Mouse (Mus musculus) bone marrow macrophage, adult 2 months (primary cell): ENCODE results near the gene Cabp4.

ENCODE experiments used
- CTCF ChIP-seq: IDR thresholded peaks from 2 replicates; pipeline ENCODE4 v1.5.1; 2012; ENCODE audit warnings: low read depth, mild to moderate bottlenecking, low read length, moderate library complexity
- POLR2A ChIP-seq: IDR thresholded peaks from 2 replicates; pipeline ENCODE4 v1.6.1; 2012; ENCODE audit warnings: mild to moderate bottlenecking, low read depth, low read length, borderline replicate concordance

GRCm38 (mm10) chr19:4137913-4138312, 5.9 kb downstream of the Cabp4 start:
- TF ChIP-seq CTCF (no peak), POLR2A (no peak)
